Mouse (Mus musculus) intestine, embryonic 14.5 days (tissue): ENCODE data around the gene Actr3b. TPM values are rescaled to one million over a fixed set of nuclear protein-coding genes. Genes with fewer than 3 reads are reported as not detected.

Experiments
- ATAC-seq: fragments of 200-750 bp; cut with Nextera tagmentation; replicated peaks from 2 replicates; pipeline ENCODE4 v1.8.0; 2017; ENCODE audit warnings: low read depth, moderate number of reproducible peaks, moderate TSS enrichment, moderate library complexity; ENCODE audit not compliant: low FRiP score, low TSS enrichment
- DNase-seq: peaks from one replicate; pipeline ENCODE4 v3.0.0-alpha.2; 2018; ENCODE audit warnings: low spot score
- H3K27ac ChIP-seq: fragments of 300-500 bp; sonication (generic); 2 replicates; pipeline ENCODE4 v1.5.1; 2014; ENCODE audit warnings: low read depth, mild to moderate bottlenecking, control low read depth
- H3K27me3 ChIP-seq: fragments of 300-500 bp; sonication (generic); replicated peaks from 2 replicates; pipeline ENCODE4 v1.6.1; 2014; ENCODE audit warnings: low read length, control low read depth; ENCODE audit not compliant: control insufficient read depth, insufficient read depth
- H3K36me3 ChIP-seq: fragments of 300-500 bp; sonication (generic); 2 replicates; pipeline ENCODE4 v1.6.1; 2014; ENCODE audit warnings: low read length, control low read depth; ENCODE audit not compliant: control insufficient read depth, insufficient read depth
- H3K4me1 ChIP-seq: fragments of 300-500 bp; sonication (generic); replicated peaks from 2 replicates; pipeline ENCODE4 v1.6.1; 2014; ENCODE audit warnings: low read length, control low read depth, mixed read lengths; ENCODE audit not compliant: control insufficient read depth, insufficient read depth
- H3K4me2 ChIP-seq: fragments of 300-500 bp; sonication (generic); 2 replicates; pipeline ENCODE4 v1.6.1; 2014; ENCODE audit warnings: low read length
- H3K4me3 ChIP-seq: fragments of 300-500 bp; sonication (generic); 2 replicates; pipeline ENCODE4 v1.5.1; 2014; ENCODE audit warnings: low read depth, low read length, control low read depth, mixed read lengths
- H3K9ac ChIP-seq: fragments of 300-500 bp; sonication (generic); 2 replicates; pipeline ENCODE4 v1.6.1; 2014; ENCODE audit warnings: mild to moderate bottlenecking, low read length
- H3K9me3 ChIP-seq: fragments of 300-500 bp; sonication (generic); 2 replicates; pipeline ENCODE4 v1.6.1; 2016; ENCODE audit warnings: low read length, control low read depth; ENCODE audit not compliant: control insufficient read depth
- WGBS: fragments of 180-500 bp; shearing (Covaris S2); extraction: QIAGEN DNeasy Blood & Tissue Kit; methylation state at CpG from one replicate; pipeline ENCODE4 v1.1.7; 2014; 5-methylcytosine and 5-hydroxymethylcytosine counted together
- polyA plus RNA-seq: library from polyadenylated mRNA; unstranded; fragments of >200 nt; fragmentation: Nextera tagmentation; extraction: Ambion mirVana; gene quantifications from 2 replicates; pipeline ENCODE4 v1.2.1, GENCODE M21; 2014

Gene Actr3b
- polyA plus RNA-seq, 1 experiment from 2014 or later, result 3.5 TPM

- no peak for DNase-seq
- WGBS, result 85% methylated on average over 2 of the region's 2 CpGs
- H3K9me3 ChIP-seq, result no peaks in the 10 kb centered on the region
- H3K4me3 ChIP-seq, result no peak overlapping the region
- no peak overlapping the region for H3K4me2 ChIP-seq
- 0 out of 2 replicates have a peak, but pooled peaks cover 6% of the 10 kb centered on the region for H3K27me3 ChIP-seq
- H3K27ac ChIP-seq, result no peak overlapping the region
- H3K4me1 ChIP-seq, result no peaks in the 10 kb centered on the region
- H3K36me3 ChIP-seq, result no peaks in the 10 kb centered on the region
- ATAC-seq, result no peak
- H3K9ac ChIP-seq, result no peak overlapping the region
Measured at GRCm38 (mm10) chr5:25761850-25762249, 2.1 kb downstream of the Actr3b start.

GRCm38 (mm10) chr5:25769006-25769405 lies 9.2 kb downstream of the Actr3b start:
- H3K27ac ChIP-seq, result no peak overlapping the region
- ATAC-seq (no peak), DNase-seq (peak; percentile 40)
- no peaks in the 10 kb centered on the region for H3K9me3 ChIP-seq
- no peak overlapping the region for H3K9ac ChIP-seq
- 62% methylated on average over 17 of the region's 17 CpGs for WGBS
- H3K4me1 ChIP-seq, result no peaks in the 10 kb centered on the region
- H3K27me3 ChIP-seq, result no peaks in the 10 kb centered on the region
- no peak overlapping the region for H3K4me3 ChIP-seq
- H3K36me3 ChIP-seq, result no peaks in the 10 kb centered on the region
- peak overlapping the region; percentile 15; the same call in 1 of the 2 replicates for H3K4me2 ChIP-seq

DNA sequence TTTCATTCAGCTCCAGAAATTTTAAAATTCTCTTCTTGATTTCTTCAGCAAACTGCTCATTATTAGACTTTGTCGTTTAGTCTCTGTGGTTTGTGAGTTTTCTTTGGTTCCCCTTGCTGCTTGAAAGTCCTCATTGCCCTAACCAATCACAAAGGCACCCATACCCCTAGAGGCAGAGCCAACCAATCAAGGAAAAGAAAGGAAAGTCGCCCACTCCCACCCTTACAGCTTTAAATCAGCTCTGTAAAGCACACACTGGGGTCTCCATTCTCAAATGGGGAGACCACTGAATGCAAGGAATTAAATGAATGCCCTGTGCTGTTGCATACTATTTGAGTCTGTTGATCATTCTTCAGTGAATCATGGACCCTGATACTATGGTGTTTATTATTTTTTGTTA lies 9.6 kb downstream of the Actr3b start:
- H3K36me3 ChIP-seq, result no peaks in the 10 kb centered on the region
- WGBS, result 48% methylated on average over 2 of the region's 2 CpGs
- H3K4me3 ChIP-seq, result no peak overlapping the region
- H3K27me3 ChIP-seq, result no peaks in the 10 kb centered on the region
- 0 out of 2 replicates have a peak, but pooled peaks cover 2% of the 10 kb centered on the region for H3K4me1 ChIP-seq
- no peak for DNase-seq
- no peak overlapping the region for H3K9ac ChIP-seq
- H3K9me3 ChIP-seq, result no peaks in the 10 kb centered on the region
- no peak overlapping the region for H3K4me2 ChIP-seq
- no peak overlapping the region for H3K27ac ChIP-seq
- ATAC-seq, result no peak

DNA sequence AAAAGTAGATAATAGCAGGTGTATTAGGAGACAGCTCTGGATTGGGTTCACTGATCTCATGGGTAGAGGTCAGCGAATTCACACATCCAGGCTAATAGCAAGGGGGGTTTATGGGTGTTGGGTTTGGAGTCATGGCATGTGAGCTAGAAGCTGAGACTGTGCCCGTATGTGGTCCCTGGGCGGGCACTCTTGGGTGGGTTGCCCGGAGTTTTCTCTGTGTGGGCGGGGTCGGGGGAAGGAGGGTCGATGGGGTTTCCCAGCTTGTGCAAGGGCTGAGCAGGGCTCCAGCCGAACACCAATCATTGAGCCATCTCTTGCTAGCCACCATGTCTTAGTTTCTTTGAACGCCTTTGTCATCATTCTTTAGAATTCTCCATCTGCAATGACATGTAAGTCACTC lies 12.7 kb downstream of the Actr3b start:
- ATAC-seq (no peak), DNase-seq (no peak)
- no peak overlapping the region for H3K4me2 ChIP-seq
- no peaks in the 10 kb centered on the region for H3K36me3 ChIP-seq
- no peaks in the 10 kb centered on the region for H3K9me3 ChIP-seq
- no peak overlapping the region for H3K9ac ChIP-seq
- WGBS, result 91% methylated on average over 9 of the region's 9 CpGs
- 0 out of 2 replicates have a peak, but pooled peaks cover 2% of the 10 kb centered on the region for H3K4me1 ChIP-seq
- H3K27ac ChIP-seq, result no peak overlapping the region
- no peak overlapping the region for H3K4me3 ChIP-seq
- no peaks in the 10 kb centered on the region for H3K27me3 ChIP-seq

GRCm38 (mm10) chr5:25773921-25774790 lies 14.4 kb downstream of the Actr3b start:
- DNase-seq (peak; percentile 49), ATAC-seq (no peak)
- H3K4me2 ChIP-seq, result no peak overlapping the region
- WGBS, result 61% methylated on average over 13 of the region's 13 CpGs
- no peak overlapping the region for H3K4me3 ChIP-seq
- no peaks in the 10 kb centered on the region for H3K27me3 ChIP-seq
- no peaks in the 10 kb centered on the region for H3K9me3 ChIP-seq
- H3K36me3 ChIP-seq, result no peaks in the 10 kb centered on the region
- H3K4me1 ChIP-seq, result 0 out of 2 replicates have a peak, but pooled peaks cover 2% of the 10 kb centered on the region
- H3K9ac ChIP-seq, result no peak overlapping the region
- H3K27ac ChIP-seq, result no peak overlapping the region

DNA sequence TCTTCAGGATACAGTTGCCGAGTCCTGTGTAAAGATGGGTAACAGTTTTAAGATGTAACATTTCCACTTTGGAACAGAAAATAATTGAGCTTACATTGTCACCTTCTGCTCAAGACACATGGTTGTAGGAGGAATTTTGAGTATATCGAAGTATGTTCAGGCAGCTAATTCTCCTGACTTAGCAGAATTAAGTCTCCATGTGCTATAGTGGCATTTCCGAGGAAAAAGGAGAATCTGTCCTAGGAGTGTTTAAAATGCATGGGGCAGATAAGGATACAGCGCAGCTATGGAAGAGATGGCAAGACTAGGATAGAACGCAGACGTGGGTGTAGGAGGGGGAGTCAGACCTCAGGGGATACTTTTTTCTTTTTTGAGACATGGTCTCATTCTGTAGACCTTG lies 31.8 kb downstream of the Actr3b start:
- WGBS, result 90% methylated on average over 6 of the region's 6 CpGs

DNA sequence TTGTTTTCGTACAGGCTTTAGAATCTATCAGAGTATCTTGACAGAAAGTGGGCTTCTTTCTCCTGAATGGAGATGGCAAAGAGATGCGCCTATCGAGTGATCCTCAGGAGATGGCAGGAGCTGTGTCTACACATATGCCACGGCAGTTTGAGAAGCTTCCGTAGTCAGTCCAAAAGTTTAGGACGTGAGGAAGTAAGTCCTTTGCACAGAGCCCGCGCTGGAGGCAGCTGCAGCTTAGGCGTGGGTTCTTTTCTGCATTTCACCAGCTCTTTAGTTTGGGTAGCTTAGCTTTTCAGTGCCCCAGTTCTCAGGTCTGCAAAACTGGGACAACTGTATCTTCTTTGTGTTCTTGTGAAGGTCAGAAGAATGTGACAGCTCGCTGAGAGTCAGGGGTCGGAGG lies 38.0 kb downstream of the Actr3b start:
- no peak overlapping the region for H3K4me3 ChIP-seq
- no peak overlapping the region for H3K9ac ChIP-seq
- H3K36me3 ChIP-seq, result no peaks in the 10 kb centered on the region
- H3K4me1 ChIP-seq, result no peaks in the 10 kb centered on the region
- no peak for DNase-seq
- no peaks in the 10 kb centered on the region for H3K27me3 ChIP-seq
- no peaks in the 10 kb centered on the region for H3K9me3 ChIP-seq
- no peak for ATAC-seq
- no peak overlapping the region for H3K27ac ChIP-seq
- 84% methylated on average over 11 of the region's 11 CpGs for WGBS
- no peak overlapping the region for H3K4me2 ChIP-seq

More for the DNA sequence above, 31.8 kb downstream of the Actr3b start:
- DNase-seq, result no peak
- no peak overlapping the region for H3K9ac ChIP-seq
- no peaks in the 10 kb centered on the region for H3K4me1 ChIP-seq
- H3K36me3 ChIP-seq, result no peaks in the 10 kb centered on the region
- H3K27ac ChIP-seq, result no peak overlapping the region
- H3K27me3 ChIP-seq, result no peaks in the 10 kb centered on the region
- H3K4me3 ChIP-seq, result no peak overlapping the region
- ATAC-seq, result no peak
- no peak overlapping the region for H3K4me2 ChIP-seq
- H3K9me3 ChIP-seq, result no peaks in the 10 kb centered on the region

- DNase-seq (no peak), ATAC-seq (no peak)
- H3K9ac ChIP-seq, result no peak overlapping the region
- H3K27me3 ChIP-seq, result no peaks in the 10 kb centered on the region
- no peak overlapping the region for H3K4me3 ChIP-seq
- WGBS, result 74% methylated on average over 6 of the region's 6 CpGs
- no peaks in the 10 kb centered on the region for H3K4me1 ChIP-seq
- no peak overlapping the region for H3K4me2 ChIP-seq
- H3K27ac ChIP-seq, result no peak overlapping the region
- H3K36me3 ChIP-seq, result no peaks in the 10 kb centered on the region
- H3K9me3 ChIP-seq, result no peaks in the 10 kb centered on the region
Measured at GRCm38 (mm10) chr5:25800929-25801328, 41.1 kb downstream of the Actr3b start.

- Histone ChIP-seq H3K27me3 (no peaks in the 10 kb centered on the region), H3K4me3 (no peak overlapping the region), H3K4me2 (no peak overlapping the region), H3K9ac (no peak overlapping the region), H3K36me3 (no peaks in the 10 kb centered on the region), H3K4me1 (no peaks in the 10 kb centered on the region), H3K9me3 (no peaks in the 10 kb centered on the region), H3K27ac (no peak overlapping the region)
- 72% methylated on average over 4 of the region's 4 CpGs for WGBS
- ATAC-seq (no peak), DNase-seq (no peak)
Measured at GRCm38 (mm10) chr5:25801744-25802143, 41.9 kb downstream of the Actr3b start.
